Mouse (Mus musculus) Patski (cell line): Measurements from ENCODE around the gene Ptprn. TPM values are rescaled to one million over a fixed set of nuclear protein-coding genes. Genes with fewer than 3 reads are reported as not detected.

ENCODE experiments used
- ATAC-seq: fragments of 100-300 bp; one replicate; pipeline ENCODE4 v1.8.0; 2021
- CTCF ChIA-PET: fragments of 350-600 bp; sonication (Branson Sonifier 250); formaldehyde crosslinking; loops from one replicate; lab custom pipeline; 2022; ENCODE audit warnings: inconsistent platforms; lab: Charles Lee
- POLR2A ChIA-PET: fragments of 350-600 bp; sonication (Branson Sonifier 250); formaldehyde crosslinking; loops from one replicate; lab custom pipeline; 2022; ENCODE audit warnings: antibody characterized with exemption, inconsistent platforms; lab: Charles Lee
- DNase-seq: peaks from one replicate; pipeline ENCODE4 v3.0.0-alpha.2; 2011; ENCODE audit warnings: low read depth, low spot score
- H3K27me3 ChIP-seq: fragments of 371-371 bp; one replicate; pipeline ENCODE4 v1.5.1; 2021
- CTCF ChIP-seq: fragments of 100-300 bp; IDR thresholded peaks from one replicate; pipeline ENCODE4 v1.5.1; 2021
- in situ Hi-C: fragments of 300-500 bp; cut with MboI; formaldehyde crosslinking; loops from 3 replicates; pipeline ENCODE4 v1.11.1; 2018; ENCODE audit warnings: low pct_unique_long_range_greater_than_20kb, mixed read lengths
- polyA plus RNA-seq: library from polyadenylated mRNA; unstranded; gene quantifications from one replicate; pipeline ENCODE4 v1.2.3, GENCODE M21; 2021

The Ptprn gene
- polyA plus RNA-seq, 1 experiment from 2014 or later: 0.33 TPM

- no peaks in the 10 kb centered on the region for H3K27me3 ChIP-seq
- TF ChIP-seq CTCF: no peak
- in situ Hi-C loops: no loop called here
- POLR2A ChIA-PET: interaction anchor here (1.5 kb wide), 1 partner anchor 21 kb away, joined by 8 read pairs; the partner anchor contains the start of gene Dnajb2
- CTCF ChIA-PET: interaction anchor here (0.9 to 2.2 kb wide), 3 partner anchors 20 to 37 kb away, joined by 3 to 6 read pairs (median 4); no protein-coding TSS in a partner anchor
- no peak for ATAC-seq
- DNase-seq: no peak
These were observed 49.4 kb downstream of the Ptprn start for GRCm38 (mm10) chr1:75214886-75215285.

- TF ChIP-seq CTCF: no peak
- no peaks in the 10 kb centered on the region for H3K27me3 ChIP-seq
- ChIA-PET POLR2A (interaction anchor here (1.5 to 1.7 kb wide), 2 partner anchors 22 kb away, joined by 7 to 8 read pairs; partner anchors contain the start of genes Ankzf1, Atg9a and Dnajb2), CTCF (interaction anchor here (0.9 to 2.2 kb wide), 3 partner anchors 21 to 37 kb away, joined by 3 to 6 read pairs (median 4); no protein-coding TSS in a partner anchor)
- ATAC-seq (peak; percentile 86), DNase-seq (peak; percentile 79)
- in situ Hi-C loops: no loop called here
These were observed 49.9 kb downstream of the Ptprn start for GRCm38 (mm10) chr1:75214442-75214841.

- no peak for DNase-seq
- ChIA-PET CTCF (interaction anchor here (2.2 kb wide), 1 partner anchor 38 kb away, joined by 6 read pairs; no protein-coding TSS in a partner anchor), POLR2A (interaction anchor here (1.7 kb wide), 1 partner anchor 21 kb away, joined by 7 read pairs; the partner anchor contains the start of genes Ankzf1 and Atg9a)
- no peak for TF ChIP-seq CTCF
- in situ Hi-C loops: no loop called here
- no peak for ATAC-seq
- no peaks in the 10 kb centered on the region for H3K27me3 ChIP-seq
These were observed 51.2 kb downstream of the Ptprn start for GRCm38 (mm10) chr1:75213096-75213495.

GRCm38 (mm10) chr1:75212542-75212941 is 51.8 kb downstream of the Ptprn start:
- in situ Hi-C loops: no loop called here
- no peak for DNase-seq
- no peaks in the 10 kb centered on the region for H3K27me3 ChIP-seq
- ChIA-PET POLR2A (no interaction called here), CTCF (no interaction called here)
- no peak for TF ChIP-seq CTCF
- no peak for ATAC-seq

- ATAC-seq: no peak
- no peak for TF ChIP-seq CTCF
- in situ Hi-C loops: no loop called here
- no peak for DNase-seq
- ChIA-PET CTCF (interaction anchor here (1.0 kb wide), 1 partner anchor 40 kb away, joined by 3 read pairs; no protein-coding TSS in a partner anchor), POLR2A (interaction anchor here (0.9 to 1.3 kb wide), 2 partner anchors 26 to 38 kb away, joined by 3 read pairs; no protein-coding TSS in a partner anchor)
- no peaks in the 10 kb centered on the region for H3K27me3 ChIP-seq
These were observed 53.1 kb downstream of the Ptprn start for GRCm38 (mm10) chr1:75211141-75211708.

- in situ Hi-C loops: no loop called here
- peak; percentile 84 for DNase-seq
- H3K27me3 ChIP-seq: no peaks in the 10 kb centered on the region
- CTCF ChIA-PET: interaction anchor here (0.9 to 1.0 kb wide), 3 partner anchors 9 to 41 kb away, joined by 3 to 4 read pairs (median 3); partner anchors contain the start of gene Tuba4a
- POLR2A ChIA-PET: interaction anchor here (0.9 to 1.3 kb wide), 3 partner anchors 27 to 38 kb away, joined by 3 read pairs; no protein-coding TSS in a partner anchor
- ATAC-seq: peak; percentile 48
- no peak for TF ChIP-seq CTCF
These were observed 53.9 kb downstream of the Ptprn start, which contains the start of the genes Glb1l and Stk16 for GRCm38 (mm10) chr1:75210136-75211087. Glb1l (minus strand) TSS chr1:75210813. Stk16 (plus strand) TSS chr1:75210838.

GRCm38 (mm10) chr1:75208967-75209678 is 55.2 kb downstream of the Ptprn start:
- DNase-seq (no peak), ATAC-seq (peak; percentile 27)
- ChIA-PET CTCF (interaction anchor here (1.0 to 1.3 kb wide), 3 partner anchors 9 to 43 kb away, joined by 3 to 6 read pairs (median 5); no protein-coding TSS in a partner anchor), POLR2A (interaction anchor here (0.9 to 1.1 kb wide), 4 partner anchors 9 to 85 kb away, joined by 3 to 4 read pairs (median 3); no protein-coding TSS in a partner anchor)
- in situ Hi-C loops: no loop called here
- no peak for TF ChIP-seq CTCF
- no peaks in the 10 kb centered on the region for H3K27me3 ChIP-seq

GRCm38 (mm10) chr1:75201236-75201635 is 63.1 kb downstream of the Ptprn start:
- CTCF ChIA-PET: interaction anchor here (0.9 to 1.9 kb wide), 2 partner anchors 8 to 47 kb away, joined by 3 to 6 read pairs; no protein-coding TSS in a partner anchor
- POLR2A ChIA-PET: no interaction called here
- DNase-seq (no peak), ATAC-seq (no peak)
- H3K27me3 ChIP-seq: no peaks in the 10 kb centered on the region
- TF ChIP-seq CTCF: no peak
- in situ Hi-C loops: no loop called here

Other genes starting within 250 kb of the Ptprn start
- gene Nhej1, start 139.3 kb downstream of the Ptprn start, polyA plus RNA-seq: 7.0 TPM
- 0.12 TPM for gene Slc23a3, start 130.6 kb downstream of the Ptprn start, polyA plus RNA-seq
- gene Cnppd1, start 121.8 kb downstream of the Ptprn start, polyA plus RNA-seq: 64.4 TPM
- gene Retreg2, start 121.7 kb downstream of the Ptprn start, polyA plus RNA-seq: 107 TPM
- 27.0 TPM for gene Zfand2b, start 95.9 kb downstream of the Ptprn start, polyA plus RNA-seq
- 25.9 TPM for gene Abcb6, start 84.1 kb downstream of the Ptprn start, polyA plus RNA-seq
- 28.5 TPM for gene Ankzf1, start 72.4 kb downstream of the Ptprn start, polyA plus RNA-seq
- gene Atg9a, start 72.3 kb downstream of the Ptprn start, polyA plus RNA-seq: 33.2 TPM
- gene Glb1l, start 53.7 kb downstream of the Ptprn start, polyA plus RNA-seq: 30.9 TPM
- 181 TPM for gene Stk16, start 53.7 kb downstream of the Ptprn start, polyA plus RNA-seq
- 200 TPM for gene Tuba4a, start 44.6 kb downstream of the Ptprn start, polyA plus RNA-seq
- 0.15 TPM for gene A630095N17Rik, start 32.4 kb downstream of the Ptprn start, polyA plus RNA-seq
- 54.1 TPM for gene Dnajb2, start 28.1 kb downstream of the Ptprn start, polyA plus RNA-seq
- gene Resp18, start 13.9 kb upstream of the Ptprn start, polyA plus RNA-seq: not detected
- 151 TPM for gene Dnpep, start 53.5 kb upstream of the Ptprn start, polyA plus RNA-seq
- 0.23 TPM for gene Des, start 95.8 kb upstream of the Ptprn start, polyA plus RNA-seq
- 73.0 TPM for gene Speg, start 110.8 kb upstream of the Ptprn start, polyA plus RNA-seq
- 76.8 TPM for gene Gmppa, start 171.4 kb upstream of the Ptprn start, polyA plus RNA-seq
- gene Asic4, start 185.9 kb upstream of the Ptprn start, polyA plus RNA-seq: 0.04 TPM
- 65.0 TPM for gene Chpf, start 214.8 kb upstream of the Ptprn start, polyA plus RNA-seq
- gene Tmem198, start 215.0 kb upstream of the Ptprn start, polyA plus RNA-seq: 1.7 TPM
- gene Obsl1, start 241.9 kb upstream of the Ptprn start, polyA plus RNA-seq: 33.3 TPM
- gene Inha, start 242.6 kb upstream of the Ptprn start, polyA plus RNA-seq: 5.7 TPM